Mouse (Mus musculus): ENCODE measurements around the gene Clca3a2. TPM values are rescaled to one million over a fixed set of nuclear protein-coding genes. Genes with fewer than 3 reads are reported as not detected.

Gene Clca3a2
- total and polyA plus RNA-seq, 3 experiments = not detected

GRCm38 (mm10) chr3:144765161-144765560, 54.1 kb downstream of the Clca3a2 start:
- Histone ChIP-seq H3K36me3 (replicated peaks in 1 of 2; ENCODE audit: control insufficient read depth in 1 of 2, insufficient read depth in 1 of 2, low read length in 1 of 2) (no peaks in the 10 kb centered on the region), H3K79me2 (replicated peaks; ENCODE audit: control insufficient read depth, extremely low read depth, insufficient read depth, poor library complexity, severe bottlenecking) (no peaks in the 10 kb centered on the region), H3K27ac (ENCODE audit: insufficient read depth, low read depth) (no peak overlapping the region), H3K4me1 (ENCODE audit: control insufficient read depth in 1 of 2, insufficient read depth in 2 of 2) (no peaks in the 10 kb centered on the region), H3K9me3 (replicated peaks; ENCODE audit: low read length) (no peaks in the 10 kb centered on the region), H3K27me3 (replicated peaks) (no peaks in the 10 kb centered on the region), H3K4me3 (replicated peaks in 1 of 3; ENCODE audit: low read depth in 2 of 3, low read length in 2 of 3, poor library complexity in 1 of 3) (no peak overlapping the region), H3K4me2 (ENCODE audit: insufficient read depth, low read depth, poor library complexity, severe bottlenecking) (no peak overlapping the region), H3K9ac (ENCODE audit: insufficient read depth, low read depth) (no peak overlapping the region)
- dilution Hi-C loops (cut with MboI; ENCODE audit: extremely low pct_ligation_motif_present, extremely low pct_unique_long_range_greater_than_20kb, low sequenced_read_pairs) (no loop called here), in situ Hi-C loops (cut with MboI; ENCODE audit: low pct_ligation_motif_present, low pct_unique_long_range_greater_than_20kb, low sequenced_read_pairs) (no loop called here)
- no peak for DNase-seq (ENCODE audit: extremely low read depth)
- TF ChIP-seq CHD2 (IDR thresholded peaks at IDR 0.05; ENCODE audit: low read length) = no peak
- no peak for TF ChIP-seq ETS1 (conservative IDR thresholded peaks at IDR 0.05; ENCODE audit: low read depth, low read length)
- TF ChIP-seq MAFK (IDR thresholded peaks at IDR 0.05; ENCODE audit: insufficient replicate concordance, low read length) = no peak
- no peak for TF ChIP-seq MEF2A (IDR thresholded peaks at IDR 0.05; ENCODE audit: borderline replicate concordance, low read depth, low read length)
- TF ChIP-seq MAZ (IDR thresholded peaks at IDR 0.05; ENCODE audit: low read depth, low read length) = no peak
- no peak for TF ChIP-seq JUN (IDR thresholded peaks at IDR 0.05; ENCODE audit: insufficient read depth, low read depth, low read length)
- no peak for TF ChIP-seq HCFC1 (IDR thresholded peaks at IDR 0.05; ENCODE audit: low read depth, low read length)
- TF ChIP-seq USF2 (conservative IDR thresholded peaks at IDR 0.05; ENCODE audit: low read depth, low read length) = no peak
- TF ChIP-seq SIN3A (IDR thresholded peaks at IDR 0.05; ENCODE audit: low read length) = no peak
- TF ChIP-seq PAX5 (IDR thresholded peaks at IDR 0.05; ENCODE audit: low read length) = no peak
- TF ChIP-seq IRF4 (IDR thresholded peaks at IDR 0.05; ENCODE audit: low read depth, low read length) = no peak
- no peak for TF ChIP-seq SMC3 (IDR thresholded peaks at IDR 0.05; ENCODE audit: low read depth, low read length)
- no peak for TF ChIP-seq MXI1 (IDR thresholded peaks at IDR 0.05; ENCODE audit: low read depth, low read length)
- no peak for TF ChIP-seq NRF1 (IDR thresholded peaks at IDR 0.05; ENCODE audit: low read depth, low read length)
- TF ChIP-seq CTCF (conservative IDR thresholded peaks at IDR 0.05 in 1 of 2, IDR thresholded peaks at IDR 0.05 in 1 of 2; ENCODE audit: low read depth in 2 of 2, low read length in 2 of 2) = no peak
- TF ChIP-seq UBTF (IDR thresholded peaks at IDR 0.05; ENCODE audit: low read depth, low read length) = no peak
- no peak for TF ChIP-seq NELFE (IDR thresholded peaks at IDR 0.05; ENCODE audit: low read depth, low read length)
- no peak for TF ChIP-seq RAD21 (IDR thresholded peaks at IDR 0.05; ENCODE audit: low read depth, low read length)
- TF ChIP-seq TBP (conservative IDR thresholded peaks at IDR 0.05; ENCODE audit: low read depth, low read length) = no peak
- no peak for TF ChIP-seq POLR2A (IDR thresholded peaks at IDR 0.05; ENCODE audit: low read depth, low read length)

- Histone ChIP-seq H3K4me1 (ENCODE audit: control insufficient read depth in 1 of 2, insufficient read depth in 2 of 2) (no peaks in the 10 kb centered on the region), H3K27me3 (replicated peaks) (no peaks in the 10 kb centered on the region), H3K4me2 (ENCODE audit: insufficient read depth, low read depth, poor library complexity, severe bottlenecking) (no peak overlapping the region), H3K36me3 (replicated peaks in 1 of 2; ENCODE audit: control insufficient read depth in 1 of 2, insufficient read depth in 1 of 2, low read length in 1 of 2) (no peaks in the 10 kb centered on the region), H3K27ac (ENCODE audit: insufficient read depth, low read depth) (no peak overlapping the region), H3K4me3 (replicated peaks in 1 of 3; ENCODE audit: low read depth in 2 of 3, low read length in 2 of 3, poor library complexity in 1 of 3) (no peak overlapping the region), H3K9me3 (replicated peaks; ENCODE audit: low read length) (no peaks in the 10 kb centered on the region), H3K9ac (ENCODE audit: insufficient read depth, low read depth) (no peak overlapping the region), H3K79me2 (replicated peaks; ENCODE audit: control insufficient read depth, extremely low read depth, insufficient read depth, poor library complexity, severe bottlenecking) (no peaks in the 10 kb centered on the region)
- TF ChIP-seq CTCF (conservative IDR thresholded peaks at IDR 0.05 in 1 of 2, IDR thresholded peaks at IDR 0.05 in 1 of 2; ENCODE audit: low read depth in 2 of 2, low read length in 2 of 2) (no peak), USF1 (IDR thresholded peaks at IDR 0.05; ENCODE audit: low read depth, low read length) (no peak)
- in situ Hi-C loops (cut with MboI; ENCODE audit: low pct_ligation_motif_present, low pct_unique_long_range_greater_than_20kb, low sequenced_read_pairs) (no loop called here), dilution Hi-C loops (cut with MboI; ENCODE audit: extremely low pct_ligation_motif_present, extremely low pct_unique_long_range_greater_than_20kb, low sequenced_read_pairs) (no loop called here)
- no peak for DNase-seq (ENCODE audit: extremely low read depth)
These were observed 57.8 kb downstream of the Clca3a2 start for GRCm38 (mm10) chr3:144761454-144761853.

Data from CH12.LX (cell line).